Mouse (Mus musculus) midbrain, embryonic 10.5 days (tissue): ENCODE measurements at regions not wholly inside any gene's neighbourhood (a gene's known extent, or its start where the extent isn't known, plus 50 kb on each side); places are given as distances from the start of the nearest gene placed in this dataset.

Experiments
- DNase-seq: peaks from one replicate; pipeline ENCODE4 v3.0.0-alpha.2; 2017; ENCODE audit warnings: low spot score
- H3K27ac ChIP-seq: fragments of 300-500 bp; sonication (generic); replicated peaks from 2 replicates; pipeline ENCODE4 v1.5.1; 2016; ENCODE audit warnings: mild to moderate bottlenecking
- H3K27me3 ChIP-seq: fragments of 300-500 bp; sonication (generic); 2 replicates; pipeline ENCODE4 v1.6.1; 2016; ENCODE audit warnings: low read depth, mild to moderate bottlenecking; ENCODE audit not compliant: poor library complexity, severe bottlenecking
- H3K36me3 ChIP-seq: fragments of 300-500 bp; sonication (generic); 2 replicates; pipeline ENCODE4 v1.6.1; 2016; ENCODE audit warnings: mild to moderate bottlenecking, moderate library complexity
- H3K4me1 ChIP-seq: fragments of 300-500 bp; sonication (generic); 2 replicates; pipeline ENCODE4 v1.6.1; 2016
- H3K4me3 ChIP-seq: fragments of 300-500 bp; sonication (generic); 2 replicates; pipeline ENCODE4 v1.5.1; 2016; ENCODE audit warnings: mild to moderate bottlenecking, moderate library complexity
- H3K9me3 ChIP-seq: fragments of 300-500 bp; sonication (generic); replicated peaks from 2 replicates; pipeline ENCODE4 v1.6.1; 2016; ENCODE audit warnings: mild to moderate bottlenecking
- WGBS: fragments of 180-500 bp; shearing (Covaris S2); methylation state at CpG from one replicate; pipeline ENCODE4 v1.1.7; 2016; 5-methylcytosine and 5-hydroxymethylcytosine counted together

- H3K27me3 ChIP-seq = no peaks in the 10 kb centered on the region
- DNase-seq = no peak
- H3K36me3 ChIP-seq = no peaks in the 10 kb centered on the region
- no peaks in the 10 kb centered on the region for H3K4me1 ChIP-seq
- H3K27ac ChIP-seq = no peak overlapping the region
- no peak overlapping the region for H3K4me3 ChIP-seq
- no peaks in the 10 kb centered on the region; the same call in 1 of the 2 replicates for H3K9me3 ChIP-seq
- WGBS = 82% methylated on average over 3 of the region's 3 CpGs
Measured at GRCm38 (mm10) chr13:47862896-47863295, 398.1 kb upstream of the Id4 start.

- Histone ChIP-seq H3K4me1 (peaks cover 20% of the 10 kb centered on the region), H3K4me3 (no peak overlapping the region), H3K27ac (no peak overlapping the region), H3K9me3 (no peaks in the 10 kb centered on the region; the same call in 1 of the 2 replicates), H3K36me3 (no peaks in the 10 kb centered on the region), H3K27me3 (no peaks in the 10 kb centered on the region)
- 60% methylated on average over 4 of the region's 4 CpGs for WGBS
- no peak for DNase-seq
Measured at GRCm38 (mm10) chr13:47868656-47869055, 392.4 kb upstream of the Id4 start.

GRCm38 (mm10) chr13:47869670-47870532, 391.1 kb upstream of the Id4 start:
- H3K27ac ChIP-seq = no peak overlapping the region
- DNase-seq = no peak
- H3K9me3 ChIP-seq = no peaks in the 10 kb centered on the region; the same call in 1 of the 2 replicates
- H3K36me3 ChIP-seq = no peaks in the 10 kb centered on the region
- H3K4me1 ChIP-seq = peaks cover 20% of the 10 kb centered on the region
- no peaks in the 10 kb centered on the region for H3K27me3 ChIP-seq
- no peak overlapping the region for H3K4me3 ChIP-seq
- WGBS = 78% methylated on average over 10 of the region's 10 CpGs

- peaks cover 20% of the 10 kb centered on the region for H3K4me1 ChIP-seq
- no peaks in the 10 kb centered on the region for H3K27me3 ChIP-seq
- no peaks in the 10 kb centered on the region for H3K36me3 ChIP-seq
- no peak overlapping the region for H3K4me3 ChIP-seq
- 53% methylated on average over 11 of the region's 11 CpGs for WGBS
- H3K27ac ChIP-seq = no peak overlapping the region
- H3K9me3 ChIP-seq = no peaks in the 10 kb centered on the region
- no peak for DNase-seq
Measured at GRCm38 (mm10) chr13:47872645-47873044, 388.4 kb upstream of the Id4 start.

DNA sequence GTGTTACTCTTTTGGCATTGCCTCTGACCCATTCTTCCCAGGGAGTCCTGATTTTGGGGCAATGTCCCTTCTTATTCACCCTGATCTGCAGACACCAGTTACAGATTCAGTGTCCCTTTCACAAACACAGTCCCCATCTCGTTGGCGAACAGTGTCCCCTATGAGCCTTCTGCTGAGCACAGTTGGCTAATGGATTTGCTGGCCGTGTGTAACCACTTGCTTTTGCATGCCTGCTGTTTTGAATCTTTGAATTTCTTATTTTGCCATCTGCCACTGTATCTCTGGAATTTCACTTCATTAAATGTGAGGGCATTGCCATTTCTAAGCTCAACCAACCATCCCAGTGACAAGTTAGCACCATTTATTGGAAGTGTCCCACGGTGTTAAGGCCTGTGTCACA, 368.5 kb upstream of the Id4 start:
- no peaks in the 10 kb centered on the region for H3K9me3 ChIP-seq
- H3K27me3 ChIP-seq = no peaks in the 10 kb centered on the region
- H3K4me3 ChIP-seq = no peak overlapping the region
- H3K4me1 ChIP-seq = peaks cover 7% of the 10 kb centered on the region
- H3K36me3 ChIP-seq = no peaks in the 10 kb centered on the region
- DNase-seq = no peak
- 93% methylated on average over 4 of the region's 4 CpGs for WGBS
- H3K27ac ChIP-seq = no peak overlapping the region

DNA sequence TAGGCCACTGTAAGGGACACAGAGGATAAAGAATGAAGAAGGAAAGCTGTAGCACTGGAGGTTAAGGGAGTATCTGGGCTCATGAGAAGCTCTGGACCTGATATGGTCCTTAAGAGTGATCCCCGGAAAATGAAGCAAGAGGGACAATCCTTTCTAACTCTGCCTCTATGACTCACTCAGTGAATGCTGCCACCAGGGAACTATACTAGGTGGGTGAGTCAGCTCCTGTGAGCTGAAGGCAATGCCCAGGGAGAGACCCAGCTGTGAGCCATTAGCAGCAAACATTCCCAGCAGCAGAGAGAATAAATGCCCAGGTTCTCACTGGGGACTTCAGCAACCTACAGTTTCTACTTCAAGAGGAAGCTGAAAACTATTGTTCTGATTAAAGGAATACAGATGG, 366.7 kb upstream of the Id4 start:
- Histone ChIP-seq H3K27me3 (no peaks in the 10 kb centered on the region), H3K9me3 (peaks cover 11% of the 10 kb centered on the region; the same call in 1 of the 2 replicates), H3K4me1 (peaks cover 7% of the 10 kb centered on the region), H3K36me3 (no peaks in the 10 kb centered on the region), H3K4me3 (no peak overlapping the region), H3K27ac (no peak overlapping the region)
- DNase-seq = no peak
- 91% methylated on average over 1 of the region's 1 CpGs for WGBS

- no peak for DNase-seq
- no peak overlapping the region for H3K4me3 ChIP-seq
- peaks cover 11% of the 10 kb centered on the region; the same call in 1 of the 2 replicates for H3K9me3 ChIP-seq
- 88% methylated on average over 6 of the region's 6 CpGs for WGBS
- no peaks in the 10 kb centered on the region for H3K36me3 ChIP-seq
- H3K4me1 ChIP-seq = peaks cover 7% of the 10 kb centered on the region
- H3K27ac ChIP-seq = no peak overlapping the region
- H3K27me3 ChIP-seq = no peaks in the 10 kb centered on the region
Measured at GRCm38 (mm10) chr13:47895256-47895655, 365.8 kb upstream of the Id4 start.

DNA sequence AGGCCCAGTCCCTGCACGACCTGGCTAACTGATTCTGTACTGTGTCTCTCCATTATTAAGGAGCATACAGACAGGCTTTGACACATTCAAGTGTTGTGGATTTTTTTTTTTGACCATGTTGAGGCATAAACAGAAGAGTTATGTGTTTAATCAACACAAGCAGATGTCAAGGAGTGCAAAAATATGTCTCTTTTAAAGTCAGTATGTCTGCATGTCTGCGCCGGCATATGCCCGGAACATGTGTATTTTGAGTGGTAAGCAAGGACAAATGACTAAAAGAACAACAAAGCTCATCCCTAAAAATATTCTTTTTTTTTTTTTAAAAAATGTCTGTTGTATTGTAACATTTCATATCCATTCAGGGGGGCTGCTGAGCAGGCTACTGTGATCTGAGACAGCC, 364.4 kb upstream of the Id4 start:
- Histone ChIP-seq H3K4me1 (peaks cover 7% of the 10 kb centered on the region), H3K27ac (no peak overlapping the region), H3K27me3 (no peaks in the 10 kb centered on the region), H3K9me3 (peaks cover 11% of the 10 kb centered on the region; the same call in 1 of the 2 replicates), H3K36me3 (no peaks in the 10 kb centered on the region), H3K4me3 (no peak overlapping the region)
- 88% methylated on average over 4 of the region's 4 CpGs for WGBS
- DNase-seq = no peak

- WGBS = 80% methylated on average over 9 of the region's 9 CpGs
- Histone ChIP-seq H3K27ac (no peak overlapping the region), H3K4me3 (no peak overlapping the region), H3K9me3 (no peaks in the 10 kb centered on the region), H3K36me3 (no peaks in the 10 kb centered on the region), H3K27me3 (no peaks in the 10 kb centered on the region), H3K4me1 (peaks cover 14% of the 10 kb centered on the region)
- no peak for DNase-seq
Measured at GRCm38 (mm10) chr13:47909851-47910530, 351.0 kb upstream of the Id4 start.

- Histone ChIP-seq H3K4me3 (no peak overlapping the region), H3K27ac (no peak overlapping the region), H3K4me1 (peaks cover 14% of the 10 kb centered on the region), H3K27me3 (no peaks in the 10 kb centered on the region), H3K36me3 (no peaks in the 10 kb centered on the region), H3K9me3 (no peaks in the 10 kb centered on the region)
- DNase-seq = no peak
- WGBS = 74% methylated on average over 3 of the region's 3 CpGs
Measured at GRCm38 (mm10) chr13:47910531-47910910, 350.5 kb upstream of the Id4 start.

DNA sequence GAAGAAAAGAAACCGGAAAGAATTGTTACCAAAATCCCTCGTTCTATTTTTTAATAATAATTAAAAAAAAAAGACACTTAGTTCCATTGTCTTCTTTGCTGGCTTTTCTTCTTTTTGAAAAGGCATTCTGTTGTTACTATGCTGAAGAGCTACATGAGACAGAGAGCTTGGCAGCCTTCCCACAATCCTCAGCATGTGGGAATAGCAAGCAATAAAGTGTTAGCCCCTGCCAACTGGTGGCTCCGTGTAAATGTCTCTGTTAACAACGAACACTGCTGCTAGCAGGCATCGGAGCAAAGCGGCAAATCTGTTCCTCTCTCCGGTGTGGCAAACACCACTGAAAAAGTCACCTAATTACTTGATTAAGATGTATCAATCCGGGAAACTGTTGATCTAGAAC, 344.6 kb upstream of the Id4 start:
- H3K27me3 ChIP-seq = no peaks in the 10 kb centered on the region
- H3K4me3 ChIP-seq = no peak overlapping the region
- H3K36me3 ChIP-seq = no peaks in the 10 kb centered on the region
- peaks cover 6% of the 10 kb centered on the region; the same call in 1 of the 2 replicates for H3K9me3 ChIP-seq
- no peak for DNase-seq
- no peak overlapping the region for H3K27ac ChIP-seq
- 89% methylated on average over 8 of the region's 8 CpGs for WGBS
- H3K4me1 ChIP-seq = no peaks in the 10 kb centered on the region

- Histone ChIP-seq H3K9me3 (peaks cover 6% of the 10 kb centered on the region; the same call in 1 of the 2 replicates), H3K36me3 (no peaks in the 10 kb centered on the region), H3K27me3 (no peaks in the 10 kb centered on the region), H3K4me1 (no peaks in the 10 kb centered on the region), H3K27ac (no peak overlapping the region), H3K4me3 (no peak overlapping the region)
- DNase-seq = no peak
- 96% methylated on average over 3 of the region's 3 CpGs for WGBS
Measured at GRCm38 (mm10) chr13:47917370-47917769, 343.7 kb upstream of the Id4 start.

- H3K4me3 ChIP-seq = no peak overlapping the region
- no peak for DNase-seq
- peaks cover 6% of the 10 kb centered on the region; the same call in 1 of the 2 replicates for H3K9me3 ChIP-seq
- H3K27ac ChIP-seq = no peak overlapping the region
- no peaks in the 10 kb centered on the region for H3K27me3 ChIP-seq
- no peaks in the 10 kb centered on the region for H3K4me1 ChIP-seq
- WGBS = 72% methylated on average over 5 of the region's 5 CpGs
- no peaks in the 10 kb centered on the region for H3K36me3 ChIP-seq
Measured at GRCm38 (mm10) chr13:47921044-47921443, 340.0 kb upstream of the Id4 start.
